Mouse (Mus musculus) kidney, adult 8-10 months (tissue): ENCODE data around the gene Atp8a2.

Experiments
- DNase-seq, 2 experiments: peaks; one replicate each; pipeline ENCODE4 v3.0.0; 2022

Gene Atp8a2

GRCm38 (mm10) chr14:59695160-59695559 lies 501.8 kb downstream of the Atp8a2 start:
- no peak for DNase-seq

- DNase-seq, result no peak
Measured at GRCm38 (mm10) chr14:59692164-59692563, 504.8 kb downstream of the Atp8a2 start.

- DNase-seq, result peak; percentile 17 to 20
Measured at GRCm38 (mm10) chr14:59691402-59691801, 505.6 kb downstream of the Atp8a2 start.

GRCm38 (mm10) chr14:59690954-59691353 lies 506.0 kb downstream of the Atp8a2 start:
- no peak for DNase-seq

- DNase-seq, result no peak
Measured at GRCm38 (mm10) chr14:59689596-59689995, 507.4 kb downstream of the Atp8a2 start.

- DNase-seq, result no peak
Measured at GRCm38 (mm10) chr14:59686229-59686628, 510.8 kb downstream of the Atp8a2 start.

- peak in 1 of 2 experiments; percentile 23 for DNase-seq
Measured at GRCm38 (mm10) chr14:59685343-59685742, 511.6 kb downstream of the Atp8a2 start.

- no peak for DNase-seq
Measured at GRCm38 (mm10) chr14:59681906-59682305, 515.1 kb downstream of the Atp8a2 start.

GRCm38 (mm10) chr14:59677598-59678003 lies 519.4 kb downstream of the Atp8a2 start:
- no peak for DNase-seq

- DNase-seq, result no peak
Measured at GRCm38 (mm10) chr14:59675330-59675729, 521.6 kb downstream of the Atp8a2 start.

- DNase-seq, result no peak
Measured at GRCm38 (mm10) chr14:59674556-59674955, 522.4 kb downstream of the Atp8a2 start.

GRCm38 (mm10) chr14:59672893-59673515 lies 524.0 kb downstream of the Atp8a2 start:
- DNase-seq, result no peak

- no peak for DNase-seq
Measured at GRCm38 (mm10) chr14:59657098-59657497, 539.9 kb downstream of the Atp8a2 start.

- DNase-seq, result no peak
Measured at GRCm38 (mm10) chr14:59656591-59656990, 540.4 kb downstream of the Atp8a2 start.

GRCm38 (mm10) chr14:59649337-59649736 lies 547.6 kb downstream of the Atp8a2 start:
- DNase-seq, result no peak

- no peak for DNase-seq
Measured at GRCm38 (mm10) chr14:59648611-59649010, 548.4 kb downstream of the Atp8a2 start.

- no peak for DNase-seq
Measured at GRCm38 (mm10) chr14:59646826-59647697, 549.9 kb downstream of the Atp8a2 start.

GRCm38 (mm10) chr14:59644896-59645295 lies 552.1 kb downstream of the Atp8a2 start:
- DNase-seq, result no peak

- no peak for DNase-seq
Measured at GRCm38 (mm10) chr14:59644166-59644565, 552.8 kb downstream of the Atp8a2 start.

GRCm38 (mm10) chr14:59643582-59643981 lies 553.4 kb downstream of the Atp8a2 start:
- no peak for DNase-seq

- DNase-seq, result no peak
Measured at GRCm38 (mm10) chr14:59641856-59642255, 555.1 kb downstream of the Atp8a2 start.

- no peak for DNase-seq
Measured at GRCm38 (mm10) chr14:59638906-59639703, 557.9 kb downstream of the Atp8a2 start.

GRCm38 (mm10) chr14:59633988-59634387 lies 563.0 kb downstream of the Atp8a2 start:
- no peak for DNase-seq
